Mouse (Mus musculus) forebrain, embryonic 11.5 days (tissue): Measurements from ENCODE around the gene Lypd4. TPM values are rescaled to one million over a fixed set of nuclear protein-coding genes. Genes with fewer than 3 reads are reported as not detected.
A peak's percentile ranks its signal among the peaks of the same experiment; 100 is the strongest.

Experiments
- ATAC-seq: fragments of 200-750 bp; cut with Nextera tagmentation; replicated peaks from 2 replicates; pipeline ENCODE4 v1.8.0; 2017; ENCODE audit warnings: moderate TSS enrichment; ENCODE audit not compliant: low FRiP score
- DNase-seq: peaks from one replicate; pipeline ENCODE4 v3.0.0-alpha.2; 2017; ENCODE audit warnings: low spot score
- H3K27ac ChIP-seq: fragments of 300-500 bp; sonication (generic); 2 replicates; pipeline ENCODE4 v1.5.1; 2014; ENCODE audit warnings: low read depth, low read length
- H3K27me3 ChIP-seq: fragments of 300-500 bp; sonication (generic); 2 replicates; pipeline ENCODE4 v1.6.1; 2014; ENCODE audit warnings: mild to moderate bottlenecking, low read length, mixed read lengths; ENCODE audit not compliant: control insufficient read depth, insufficient read depth
- H3K36me3 ChIP-seq: fragments of 300-500 bp; sonication (generic); 2 replicates; pipeline ENCODE4 v1.6.1; 2014; ENCODE audit warnings: mild to moderate bottlenecking, low read length, moderate library complexity, mixed read lengths; ENCODE audit not compliant: control insufficient read depth, insufficient read depth
- H3K4me1 ChIP-seq: fragments of 300-500 bp; sonication (generic); replicated peaks from 2 replicates; pipeline ENCODE4 v1.6.1; 2014; ENCODE audit warnings: low read length, mixed read lengths; ENCODE audit not compliant: control insufficient read depth, insufficient read depth
- H3K4me2 ChIP-seq: fragments of 300-500 bp; sonication (generic); 2 replicates; pipeline ENCODE4 v1.6.1; 2014; ENCODE audit warnings: low read depth, mild to moderate bottlenecking, low read length, moderate library complexity, mixed read lengths; ENCODE audit not compliant: severe bottlenecking
- H3K4me3 ChIP-seq: fragments of 300-500 bp; sonication (generic); 2 replicates; pipeline ENCODE4 v1.5.1; 2014; ENCODE audit warnings: low read depth, low read length
- H3K9ac ChIP-seq: fragments of 300-500 bp; sonication (generic); 2 replicates; pipeline ENCODE4 v1.6.1; 2014; ENCODE audit warnings: low read length
- H3K9me3 ChIP-seq: fragments of 300-500 bp; sonication (generic); 2 replicates; pipeline ENCODE4 v1.6.1; 2016; ENCODE audit warnings: low read length, mixed read lengths; ENCODE audit not compliant: control insufficient read depth
- WGBS: fragments of 180-500 bp; shearing (Covaris S2); extraction: QIAGEN DNeasy Blood & Tissue Kit; methylation state at CpG from one replicate; pipeline ENCODE4 v1.1.7; 2014; 5-methylcytosine and 5-hydroxymethylcytosine counted together
- polyA plus RNA-seq: library from polyadenylated mRNA; unstranded; fragments of >200 nt; fragmentation: Nextera tagmentation; extraction: Ambion mirVana; gene quantifications from 2 replicates; pipeline ENCODE4 v1.2.1, GENCODE M21; 2014

The Lypd4 gene
- polyA plus RNA-seq, 1 experiment from 2014 or later: not detected

GRCm38 (mm10) chr7:24892125-24892583, 22.4 kb upstream of the Lypd4 start:
- WGBS: 68% methylated on average over 2 of the region's 2 CpGs
- peaks cover 3% of the 10 kb centered on the region; the same call in 1 of the 2 replicates for H3K4me1 ChIP-seq
- H3K4me3 ChIP-seq: no peak overlapping the region
- H3K9ac ChIP-seq: no peak overlapping the region
- no peak overlapping the region for H3K4me2 ChIP-seq
- ATAC-seq (no peak), DNase-seq (no peak)
- H3K9me3 ChIP-seq: no peaks in the 10 kb centered on the region
- no peaks in the 10 kb centered on the region for H3K27me3 ChIP-seq
- no peak overlapping the region for H3K27ac ChIP-seq
- H3K36me3 ChIP-seq: peaks cover 13% of the 10 kb centered on the region; the same call in 1 of the 2 replicates

- Histone ChIP-seq H3K27me3 (no peaks in the 10 kb centered on the region), H3K4me3 (no peak overlapping the region), H3K36me3 (peaks cover 13% of the 10 kb centered on the region; the same call in 1 of the 2 replicates), H3K4me2 (no peak overlapping the region), H3K27ac (no peak overlapping the region), H3K4me1 (peaks cover 6% of the 10 kb centered on the region; the same call in 1 of the 2 replicates), H3K9ac (no peak overlapping the region), H3K9me3 (no peaks in the 10 kb centered on the region)
- DNase-seq: no peak
- 69% methylated on average over 3 of the region's 3 CpGs for WGBS
- ATAC-seq: no peak
Measured at GRCm38 (mm10) chr7:24891241-24892124, 21.7 kb upstream of the Lypd4 start.

DNA sequence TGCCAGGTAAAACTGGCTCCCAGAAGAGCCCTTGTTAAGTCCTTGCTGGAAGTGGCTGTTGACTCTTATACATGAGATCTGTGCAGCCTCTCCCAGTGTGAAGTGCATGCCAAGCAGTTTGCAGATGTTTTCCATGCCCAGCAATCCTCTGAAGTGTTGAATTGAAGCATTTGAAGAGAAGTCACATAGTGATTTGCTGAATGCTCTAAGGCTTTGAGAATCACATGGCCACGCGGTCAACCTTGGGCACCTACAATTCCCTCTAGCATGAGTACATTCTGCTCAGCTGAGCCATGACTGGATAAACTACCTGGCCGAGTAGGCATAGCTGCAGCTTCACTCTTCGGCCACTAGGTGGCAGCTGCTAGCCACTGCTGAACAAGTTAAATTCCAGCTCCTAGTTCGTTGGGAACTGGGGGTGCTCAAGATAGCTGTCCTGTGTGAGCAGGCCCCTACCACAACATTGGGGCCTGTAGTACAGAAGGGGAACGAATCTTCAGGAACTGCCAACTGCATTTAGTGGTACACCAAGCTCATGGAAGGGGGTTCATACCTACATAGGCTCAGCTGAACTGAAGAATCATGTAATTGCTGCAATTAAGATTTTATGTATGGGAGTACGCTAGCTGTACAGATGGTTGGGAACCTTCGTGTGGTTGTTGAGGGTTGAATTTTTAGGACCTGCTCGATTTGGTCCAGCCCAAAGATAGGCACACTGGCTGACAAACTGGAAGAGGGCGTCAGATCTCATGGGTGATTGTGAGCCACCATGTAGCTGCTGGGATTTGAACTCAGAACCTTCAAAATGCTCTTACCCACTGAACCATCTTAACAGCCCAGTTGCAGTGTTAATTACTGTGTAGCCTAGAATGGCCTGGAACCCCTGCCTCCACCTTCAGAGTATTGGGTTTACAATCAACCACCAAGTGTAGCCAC, 20.8 kb upstream of the Lypd4 start:
- Histone ChIP-seq H3K4me1 (peaks cover 14% of the 10 kb centered on the region), H3K4me2 (no peak overlapping the region), H3K27ac (no peak overlapping the region), H3K4me3 (no peak overlapping the region), H3K36me3 (peaks cover 18% of the 10 kb centered on the region; the same call in 1 of the 2 replicates), H3K9me3 (no peaks in the 10 kb centered on the region), H3K9ac (no peak overlapping the region), H3K27me3 (no peaks in the 10 kb centered on the region)
- ATAC-seq (peak; percentile 57), DNase-seq (peak; percentile 85)
- WGBS: 28% methylated on average over 10 of the region's 10 CpGs

GRCm38 (mm10) chr7:24889431-24890220, 19.9 kb upstream of the Lypd4 start:
- DNase-seq (no peak), ATAC-seq (peak; percentile 6; the same call in 1 of the 2 replicates)
- H3K4me3 ChIP-seq: no peak overlapping the region
- 84% methylated on average over 6 of the region's 6 CpGs for WGBS
- no peak overlapping the region for H3K4me2 ChIP-seq
- H3K4me1 ChIP-seq: peaks cover 14% of the 10 kb centered on the region
- no peak overlapping the region for H3K9ac ChIP-seq
- peaks cover 18% of the 10 kb centered on the region; the same call in 1 of the 2 replicates for H3K36me3 ChIP-seq
- no peak overlapping the region for H3K27ac ChIP-seq
- no peaks in the 10 kb centered on the region for H3K9me3 ChIP-seq
- H3K27me3 ChIP-seq: no peaks in the 10 kb centered on the region

DNA sequence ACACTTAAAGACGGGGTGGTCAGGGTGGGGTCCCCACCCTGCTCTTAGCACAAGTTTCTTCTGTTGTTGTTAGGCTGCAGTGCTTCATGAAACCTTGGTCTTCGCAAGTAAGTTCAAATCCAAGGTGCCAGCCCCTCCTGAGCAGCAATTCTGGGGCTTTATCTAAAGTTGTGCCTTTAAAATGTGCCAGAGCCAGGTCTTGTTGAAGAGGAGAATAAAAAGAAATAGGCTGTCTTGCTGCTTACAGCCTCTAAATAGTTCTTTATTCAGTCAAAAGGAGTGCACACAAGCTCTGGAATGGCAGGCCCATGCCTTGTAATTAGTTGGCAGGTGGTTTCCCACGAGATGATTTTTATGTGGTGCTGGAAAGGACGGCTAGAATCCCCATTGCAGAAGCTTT, 17.4 kb upstream of the Lypd4 start:
- Histone ChIP-seq H3K9ac (peak overlapping the region; percentile 100), H3K4me1 (peaks cover 14% of the 10 kb centered on the region), H3K27me3 (no peaks in the 10 kb centered on the region), H3K9me3 (no peaks in the 10 kb centered on the region), H3K27ac (no peak overlapping the region), H3K36me3 (peaks cover 18% of the 10 kb centered on the region; the same call in 1 of the 2 replicates), H3K4me2 (no peak overlapping the region), H3K4me3 (no peak overlapping the region)
- ATAC-seq: no peak
- DNase-seq: no peak
- 77% methylated on average over 4 of the region's 4 CpGs for WGBS

- H3K36me3 ChIP-seq: peaks cover 18% of the 10 kb centered on the region; the same call in 1 of the 2 replicates
Measured at GRCm38 (mm10) chr7:24886308-24886633, 16.5 kb upstream of the Lypd4 start.

DNA sequence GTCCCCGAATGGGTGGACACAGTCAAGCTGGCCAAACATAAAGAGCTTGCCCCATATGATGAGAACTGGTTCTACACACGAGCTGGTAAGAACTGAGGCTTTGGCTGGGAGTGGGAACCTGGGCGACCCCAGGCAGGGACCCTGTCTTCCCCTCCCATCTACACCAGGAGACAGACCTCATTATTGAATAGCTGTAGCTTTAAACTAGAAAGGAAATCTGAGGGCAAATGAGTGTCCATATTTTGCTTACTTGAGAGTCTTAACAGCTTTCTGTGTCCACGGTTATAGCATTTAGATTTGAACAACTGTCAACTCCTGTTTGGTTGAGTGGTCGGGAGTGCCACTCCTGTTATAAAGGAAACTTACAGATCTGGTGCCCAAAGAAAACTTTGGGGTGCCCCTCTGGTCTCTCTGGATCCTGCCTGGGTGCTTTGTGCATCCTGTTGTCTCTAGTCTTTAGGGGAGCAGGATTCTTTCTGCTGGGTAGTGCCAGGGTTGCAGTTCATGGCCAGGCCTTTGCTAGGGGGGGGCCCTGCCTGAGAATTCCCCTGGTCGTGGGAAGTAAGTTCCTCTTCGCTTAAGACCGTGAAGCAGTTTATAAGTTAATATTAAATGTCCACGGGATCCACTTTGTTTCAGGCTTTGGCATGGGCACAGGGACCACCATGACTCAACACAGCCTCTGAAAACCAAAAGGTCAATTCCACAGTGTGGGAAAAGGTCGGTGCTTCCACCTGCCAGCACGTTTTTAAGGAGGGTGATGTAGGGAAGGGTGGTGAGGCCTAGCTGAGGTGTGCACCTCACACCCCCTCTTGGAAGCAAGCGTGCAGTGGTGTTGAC, 15.9 kb upstream of the Lypd4 start:
- 49% methylated on average over 12 of the region's 12 CpGs for WGBS
- peak overlapping the region; percentile 60 for H3K4me2 ChIP-seq
- DNase-seq (no peak), ATAC-seq (no peak)
- H3K4me3 ChIP-seq: peak overlapping the region; percentile 98
- H3K9ac ChIP-seq: peak overlapping the region; percentile 100
- H3K27ac ChIP-seq: no peak overlapping the region
- H3K36me3 ChIP-seq: peaks cover 18% of the 10 kb centered on the region; the same call in 1 of the 2 replicates
- peaks cover 14% of the 10 kb centered on the region for H3K4me1 ChIP-seq
- H3K27me3 ChIP-seq: no peaks in the 10 kb centered on the region
- no peaks in the 10 kb centered on the region for H3K9me3 ChIP-seq

More at GRCm38 (mm10) chr7:24886308-24886633, 16.5 kb upstream of the Lypd4 start:
- no peaks in the 10 kb centered on the region for H3K9me3 ChIP-seq
- H3K4me2 ChIP-seq: peak overlapping the region; percentile 60
- no peaks in the 10 kb centered on the region for H3K27me3 ChIP-seq
- DNase-seq: no peak
- no peak for ATAC-seq
- peaks cover 14% of the 10 kb centered on the region for H3K4me1 ChIP-seq
- H3K9ac ChIP-seq: peak overlapping the region; percentile 100
- H3K27ac ChIP-seq: no peak overlapping the region
- 79% methylated on average over 4 of the region's 4 CpGs for WGBS
- peak overlapping the region; percentile 98 for H3K4me3 ChIP-seq
